Mouse (Mus musculus): ENCODE measurements around the gene Creld2. TPM values are rescaled to one million over a fixed set of nuclear protein-coding genes. Genes with fewer than 3 reads are reported as not detected.

Gene Creld2
- polyA plus RNA-seq (2012; rRNA removed): 49.6 and 56.6 TPM in 2 replicates

GRCm38 (mm10) chr15:88819026-88819905, at the start of gene Creld2, which contains the start of gene Alg12:
Gene Creld2 (plus strand): TSS chr15:88819646.
Gene Alg12 (minus strand): TSS chr15:88819318.

GRCm38 (mm10) chr15:88861772-88862622, 42.6 kb downstream of the Creld2 start, which contains the start of gene Pim3:
Gene Pim3 (plus strand): TSS chr15:88862186.

Other genes starting within 250 kb of the Creld2 start
- not detected in 2 replicates for gene Zdhhc25, start 219.3 kb upstream of the Creld2 start, polyA plus RNA-seq (2012; rRNA removed)
- 14.6 and 18.1 TPM in 2 replicates for gene Brd1, start 85.4 kb upstream of the Creld2 start, polyA plus RNA-seq (2012; rRNA removed)
- gene Zbed4, start 68.0 kb upstream of the Creld2 start, polyA plus RNA-seq (2012; rRNA removed): 3.9 and 5.7 TPM in 2 replicates
- gene Alg12, start 328 bp upstream of the Creld2 start, polyA plus RNA-seq (2012; rRNA removed): 22.3 and 22.6 TPM in 2 replicates
- gene Pim3, start 42.5 kb downstream of the Creld2 start, polyA plus RNA-seq (2012; rRNA removed): 77.2 and 79.2 TPM in 2 replicates
- gene Ttll8, start 134.8 kb downstream of the Creld2 start, polyA plus RNA-seq (2012; rRNA removed): not detected in 2 replicates
- gene Mlc1, start 159.4 kb downstream of the Creld2 start, polyA plus RNA-seq (2012; rRNA removed): not detected in 2 replicates
- gene Mov10l1, start 163.3 kb downstream of the Creld2 start, polyA plus RNA-seq (2012; rRNA removed): not detected in 2 replicates
- 0.36 and 0.52 TPM in 2 replicates for gene Panx2, start 240.1 kb downstream of the Creld2 start, polyA plus RNA-seq (2012; rRNA removed)